Mouse (Mus musculus): ENCODE measurements at regions not wholly inside any gene's neighbourhood (a gene's known extent, or its start where the extent isn't known, plus 50 kb on each side); places are given as distances from the start of the nearest gene placed in this dataset.

DNA sequence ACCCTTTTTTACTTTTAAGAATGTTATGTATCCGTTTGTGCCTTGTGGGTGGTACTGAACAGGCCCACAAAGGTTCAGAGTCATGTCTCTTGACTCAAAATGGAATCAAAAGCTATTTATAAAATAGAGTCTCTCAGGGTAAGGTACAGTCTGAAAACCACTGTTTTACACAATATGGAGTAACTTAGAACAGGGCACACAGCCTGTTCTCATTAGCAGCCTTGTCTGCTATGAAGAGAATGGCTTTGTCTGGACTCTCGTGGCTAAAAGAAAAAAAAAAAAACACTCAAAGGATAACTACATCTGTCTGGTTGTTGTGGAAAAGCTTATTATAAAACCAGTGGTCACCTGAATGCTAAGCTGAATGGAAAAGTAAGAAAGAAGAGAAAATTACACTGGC, 229.3 kb upstream of the Srek1ip1 start:
- Histone ChIP-seq H3K4me2 (ENCODE audit: low read depth, low read length, poor library complexity, severe bottlenecking) (no peak overlapping the region), H3K36me3 (ENCODE audit: insufficient read depth, low read length) (no peaks in the 10 kb centered on the region), H3K4me1 (ENCODE audit: insufficient read depth, low read length) (no peaks in the 10 kb centered on the region), H3K27ac (ENCODE audit: low read depth, low read length) (no peak overlapping the region), H3K27me3 (ENCODE audit: insufficient read depth, low read length) (no peaks in the 10 kb centered on the region), H3K9me3 (ENCODE audit: low read length) (no peaks in the 10 kb centered on the region), H3K9ac (replicated peaks; ENCODE audit: low read length, poor library complexity, severe bottlenecking) (no peak overlapping the region), H3K4me3 (ENCODE audit: low read depth, low read length) (no peak overlapping the region)
- no peak for DNase-seq (ENCODE audit: low spot score)
- 45% methylated on average over 2 of the region's 2 CpGs for WGBS
- TF ChIP-seq CTCF (IDR thresholded peaks at IDR 0.05) = no peak
- no peak for ATAC-seq (ENCODE audit: low FRiP score)

DNA sequence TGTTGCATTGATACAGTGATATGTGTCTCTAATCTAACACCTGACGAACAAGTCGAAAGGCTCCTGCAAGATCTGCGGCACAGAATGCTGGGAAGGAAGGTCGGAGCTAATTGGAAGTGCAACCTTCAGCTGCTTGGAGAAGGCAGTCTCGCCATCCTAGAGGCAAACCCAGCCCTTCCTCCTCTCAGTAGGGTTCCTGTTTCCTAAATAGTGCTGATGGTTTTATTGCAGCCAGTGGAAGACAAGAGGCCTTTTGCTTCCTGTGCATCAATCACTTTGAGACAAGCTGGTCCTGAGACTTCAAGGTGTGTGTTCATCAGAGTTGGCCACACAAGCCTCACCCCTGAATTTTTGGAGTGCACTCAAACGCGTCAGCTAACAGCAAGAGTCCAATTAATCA, 228.4 kb upstream of the Srek1ip1 start:
- 65% methylated on average over 7 of the region's 7 CpGs for WGBS
- Histone ChIP-seq H3K9ac (replicated peaks; ENCODE audit: low read length, poor library complexity, severe bottlenecking) (no peak overlapping the region), H3K36me3 (ENCODE audit: insufficient read depth, low read length) (no peaks in the 10 kb centered on the region), H3K4me3 (ENCODE audit: low read depth, low read length) (no peak overlapping the region), H3K4me2 (ENCODE audit: low read depth, low read length, poor library complexity, severe bottlenecking) (no peak overlapping the region), H3K27me3 (ENCODE audit: insufficient read depth, low read length) (no peaks in the 10 kb centered on the region), H3K4me1 (ENCODE audit: insufficient read depth, low read length) (no peaks in the 10 kb centered on the region), H3K27ac (ENCODE audit: low read depth, low read length) (no peak overlapping the region), H3K9me3 (ENCODE audit: low read length) (no peaks in the 10 kb centered on the region)
- DNase-seq (ENCODE audit: low spot score) (no peak), ATAC-seq (ENCODE audit: low FRiP score) (no peak)
- no peak for TF ChIP-seq CTCF (IDR thresholded peaks at IDR 0.05)

DNA sequence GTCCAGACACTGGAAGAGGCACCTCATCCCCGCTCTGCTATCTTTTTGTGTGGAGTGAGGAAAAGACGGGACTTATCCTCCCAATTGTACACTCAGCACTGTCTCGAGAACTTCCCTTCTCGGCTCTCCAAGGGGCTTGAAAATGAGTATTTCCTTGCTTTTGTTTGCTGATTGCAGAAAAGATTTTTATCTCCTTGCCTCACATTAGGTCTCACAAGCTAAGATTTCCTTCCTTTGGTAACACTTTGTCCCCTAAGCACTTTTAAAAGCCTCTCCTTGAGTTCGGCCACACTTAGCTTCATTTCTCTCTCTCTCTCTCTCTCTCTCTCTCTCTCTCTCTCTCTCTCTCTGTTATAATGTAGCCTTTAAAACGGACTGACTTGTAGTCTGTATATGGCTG, 222.5 kb upstream of the Srek1ip1 start:
- H3K4me1 ChIP-seq (ENCODE audit: insufficient read depth, low read length) = no peaks in the 10 kb centered on the region
- WGBS = 71% methylated on average over 6 of the region's 6 CpGs
- H3K4me2 ChIP-seq (ENCODE audit: low read depth, low read length, poor library complexity, severe bottlenecking) = no peak overlapping the region
- H3K27me3 ChIP-seq (ENCODE audit: insufficient read depth, low read length) = no peaks in the 10 kb centered on the region
- DNase-seq (ENCODE audit: low spot score) (no peak), ATAC-seq (ENCODE audit: low FRiP score) (no peak)
- no peak overlapping the region for H3K9ac ChIP-seq (replicated peaks; ENCODE audit: low read length, poor library complexity, severe bottlenecking)
- no peaks in the 10 kb centered on the region for H3K9me3 ChIP-seq (ENCODE audit: low read length)
- no peak for TF ChIP-seq CTCF (IDR thresholded peaks at IDR 0.05)
- no peak overlapping the region for H3K27ac ChIP-seq (ENCODE audit: low read depth, low read length)
- no peak overlapping the region for H3K4me3 ChIP-seq (ENCODE audit: low read depth, low read length)
- no peaks in the 10 kb centered on the region for H3K36me3 ChIP-seq (ENCODE audit: insufficient read depth, low read length)

DNA sequence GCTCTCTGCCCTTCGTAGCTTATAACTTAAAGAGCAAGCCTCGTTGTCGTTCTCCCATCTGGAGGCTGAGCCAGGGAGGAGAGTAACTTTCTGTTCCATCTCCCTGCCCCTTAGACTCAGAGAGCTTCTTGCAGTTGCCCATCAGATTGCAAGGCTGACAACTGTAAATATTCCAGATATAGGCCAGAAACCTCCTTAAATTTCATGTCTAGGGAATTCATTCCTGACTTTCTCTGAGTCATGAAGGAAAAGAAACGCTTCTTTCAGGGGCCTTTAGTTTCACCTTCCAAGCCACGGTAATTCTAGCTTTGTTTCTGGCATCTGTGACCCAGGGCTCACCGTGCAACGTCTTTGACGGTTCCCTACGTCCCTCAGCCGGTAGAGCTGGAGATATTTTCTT, 220.0 kb upstream of the Srek1ip1 start:
- no peak for TF ChIP-seq CTCF (IDR thresholded peaks at IDR 0.05)
- Histone ChIP-seq H3K4me1 (ENCODE audit: insufficient read depth, low read length) (no peaks in the 10 kb centered on the region), H3K27me3 (ENCODE audit: insufficient read depth, low read length) (no peaks in the 10 kb centered on the region), H3K36me3 (ENCODE audit: insufficient read depth, low read length) (no peaks in the 10 kb centered on the region), H3K9me3 (ENCODE audit: low read length) (no peaks in the 10 kb centered on the region), H3K4me2 (ENCODE audit: low read depth, low read length, poor library complexity, severe bottlenecking) (no peak overlapping the region), H3K27ac (ENCODE audit: low read depth, low read length) (no peak overlapping the region), H3K9ac (replicated peaks; ENCODE audit: low read length, poor library complexity, severe bottlenecking) (no peak overlapping the region), H3K4me3 (ENCODE audit: low read depth, low read length) (no peak overlapping the region)
- ATAC-seq (ENCODE audit: low FRiP score) (no peak), DNase-seq (ENCODE audit: low spot score) (no peak)
- WGBS = 67% methylated on average over 10 of the region's 10 CpGs

DNA sequence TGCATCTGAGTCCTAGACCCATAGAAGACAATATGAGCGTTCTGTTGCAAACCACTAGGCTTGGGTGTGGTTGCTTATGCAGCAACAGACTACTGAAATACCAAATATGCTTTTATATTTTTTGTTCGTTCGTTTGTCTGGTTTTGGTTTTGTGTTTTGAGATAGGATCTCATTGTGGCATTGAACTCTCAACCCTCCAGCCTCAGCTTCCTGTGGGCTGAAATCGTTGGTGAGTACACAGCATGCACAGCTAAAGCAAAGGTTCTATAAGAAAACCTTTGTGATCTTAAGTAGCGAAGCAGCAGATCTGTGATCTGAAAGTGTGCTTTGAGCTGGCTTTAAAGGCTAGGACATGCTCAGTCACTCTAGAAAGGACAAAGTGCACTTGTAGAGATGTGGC, 217.9 kb upstream of the Srek1ip1 start:
- Histone ChIP-seq H3K27ac (ENCODE audit: low read depth, low read length) (no peak overlapping the region), H3K9ac (replicated peaks; ENCODE audit: low read length, poor library complexity, severe bottlenecking) (no peak overlapping the region), H3K4me1 (ENCODE audit: insufficient read depth, low read length) (no peaks in the 10 kb centered on the region), H3K4me3 (ENCODE audit: low read depth, low read length) (no peak overlapping the region), H3K4me2 (ENCODE audit: low read depth, low read length, poor library complexity, severe bottlenecking) (no peak overlapping the region), H3K9me3 (ENCODE audit: low read length) (no peaks in the 10 kb centered on the region), H3K36me3 (ENCODE audit: insufficient read depth, low read length) (no peaks in the 10 kb centered on the region), H3K27me3 (ENCODE audit: insufficient read depth, low read length) (no peaks in the 10 kb centered on the region)
- ATAC-seq (ENCODE audit: low FRiP score) (no peak), DNase-seq (ENCODE audit: low spot score) (no peak)
- 89% methylated on average over 5 of the region's 5 CpGs for WGBS
- TF ChIP-seq CTCF (IDR thresholded peaks at IDR 0.05) = no peak

DNA sequence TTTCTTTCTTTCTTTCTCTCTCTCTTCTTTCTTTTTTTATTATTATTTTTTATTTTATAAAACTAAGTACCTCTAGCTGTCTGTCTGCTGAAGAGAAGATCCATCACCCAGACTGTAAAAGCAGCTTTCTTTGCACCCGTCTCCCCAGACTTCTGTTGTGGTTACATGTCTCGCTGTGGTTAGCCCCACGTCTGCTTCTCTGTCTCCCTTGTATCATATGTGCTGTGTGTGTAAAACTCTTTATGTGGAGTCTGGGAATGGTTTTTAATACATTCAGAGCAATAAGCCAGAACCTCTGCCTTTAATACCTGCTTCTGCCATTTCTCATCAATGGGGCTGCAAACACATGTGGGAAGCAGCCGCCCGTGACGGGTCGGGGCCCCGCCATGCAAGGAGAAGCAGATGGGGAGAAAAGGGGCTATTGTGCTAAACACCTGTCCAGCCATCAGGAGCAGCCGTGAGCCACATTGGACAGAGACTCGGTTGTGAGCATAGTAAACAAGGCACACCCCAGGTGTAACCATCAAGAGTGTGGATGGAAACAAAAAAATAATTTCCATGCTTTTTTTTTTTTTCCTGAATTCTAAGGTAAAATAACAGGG, 216.0 kb upstream of the Srek1ip1 start:
- Histone ChIP-seq H3K36me3 (ENCODE audit: insufficient read depth, low read length) (no peaks in the 10 kb centered on the region), H3K27ac (ENCODE audit: low read depth, low read length) (no peak overlapping the region), H3K4me3 (ENCODE audit: low read depth, low read length) (no peak overlapping the region), H3K4me2 (ENCODE audit: low read depth, low read length, poor library complexity, severe bottlenecking) (no peak overlapping the region), H3K27me3 (ENCODE audit: insufficient read depth, low read length) (no peaks in the 10 kb centered on the region), H3K4me1 (ENCODE audit: insufficient read depth, low read length) (no peaks in the 10 kb centered on the region), H3K9ac (replicated peaks; ENCODE audit: low read length, poor library complexity, severe bottlenecking) (no peak overlapping the region), H3K9me3 (ENCODE audit: low read length) (no peaks in the 10 kb centered on the region)
- ATAC-seq (ENCODE audit: low FRiP score) (no peak), DNase-seq (ENCODE audit: low spot score) (no peak)
- no peak for TF ChIP-seq CTCF (IDR thresholded peaks at IDR 0.05)
- WGBS = 65% methylated on average over 10 of the region's 10 CpGs
